Mouse (Mus musculus): ENCODE measurements around the gene Npepps.

- TF ChIP-seq CTCF (IDR thresholded peaks at IDR 0.05; ENCODE audit: insufficient read depth, low read depth, low read length) (no peak), POLR2A (IDR thresholded peaks at IDR 0.05; ENCODE audit: insufficient read depth, low read depth, low read length) (no peak)
Measured at GRCm38 (mm10) chr11:97197021-97197420, 83.4 kb downstream of the Npepps start.
